Comparison of ENCODE assay signal across 10 mouse cellular contexts in the genomic region with DNA sequence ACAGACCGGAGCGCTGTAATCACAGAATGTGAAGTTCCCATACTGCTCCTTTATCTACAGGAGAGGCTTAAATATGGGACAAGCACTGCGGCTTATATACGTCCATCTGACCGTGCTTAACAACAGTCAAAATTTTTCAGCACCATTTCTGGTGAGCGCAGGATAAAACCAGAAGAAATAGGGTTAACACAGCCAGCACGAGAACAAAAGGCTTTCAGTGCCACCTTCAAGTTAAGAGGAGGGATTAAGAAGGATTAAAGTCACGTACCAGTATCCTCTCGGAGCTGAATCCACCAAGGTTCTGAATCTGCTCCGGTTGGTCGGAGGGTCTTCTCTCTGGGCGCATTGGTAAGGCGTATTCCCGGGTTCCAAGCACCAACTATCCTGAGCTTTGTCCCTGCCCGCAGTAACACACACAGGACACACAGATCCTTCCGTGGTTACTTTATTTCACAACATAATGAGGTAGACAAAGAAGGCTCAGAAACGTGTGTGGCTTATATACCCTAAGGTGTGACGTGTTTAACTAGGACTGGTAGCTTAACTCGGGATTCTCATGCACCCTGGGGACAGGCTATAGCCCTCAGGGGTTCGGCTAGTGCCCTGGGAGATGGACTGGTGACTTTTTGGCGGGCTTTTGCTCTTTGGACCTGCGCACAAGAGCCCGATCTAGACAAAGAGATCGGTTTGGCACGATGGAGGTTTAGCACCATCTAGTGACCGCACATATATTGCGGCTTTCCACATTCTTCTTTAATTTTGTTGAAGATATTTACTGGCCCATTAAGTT. TPM values are rescaled to one million over a fixed set of nuclear protein-coding genes. Genes with fewer than 3 reads are reported as not detected.
DNase-seq lines count a peak whose midpoint lies in the region; ATAC-seq lines count a peak whose summit lies in the region.
"Not testable (repeated sequence)": the region's sequence is repeated elsewhere in the genome, so short reads cannot be mapped to it uniquely, and the experiment has no call there.
"Had no signal": no experiment of that assay in that cellular context is flagged by ENCODE, and none has a peak within 500 bp of the region (broad histone marks: within the 10 kb centered on the region; RNA-seq: fewer than 3 reads in every experiment).

No protein-coding gene starts in this region.

- not testable (repeated sequence) for H3K4me1 ChIP-seq in embryonic facial prominence, embryonic 14.5 days (ENCODE audit: control insufficient read depth, insufficient read depth, low read length); heart, embryonic 12.5 days (replicated peaks); intestine, embryonic 14.5 days (replicated peaks; ENCODE audit: control insufficient read depth, insufficient read depth, low read length); limb, embryonic 13.5 days; midbrain, embryonic 10.5 days

- H3K36me3 ChIP-seq in embryonic facial prominence, embryonic 14.5 days (ENCODE audit: control insufficient read depth, insufficient read depth, low read length); heart, embryonic 12.5 days; intestine, embryonic 14.5 days (ENCODE audit: control insufficient read depth, insufficient read depth, low read length); limb, embryonic 13.5 days; midbrain, embryonic 10.5 days: not testable (repeated sequence)

- peak overlapping the region; percentile 60 for H3K4me2 ChIP-seq in embryonic facial prominence, embryonic 14.5 days (ENCODE audit: low read depth, low read length)
- peak overlapping the region; percentile 58 for H3K4me2 ChIP-seq in heart, embryonic 12.5 days
- H3K4me2 ChIP-seq in intestine, embryonic 14.5 days (ENCODE audit: low read length) = peak overlapping the region; percentile 51
- H3K4me2 ChIP-seq in limb, embryonic 13.5 days (replicated peaks) = peak overlapping the region; percentile 56

- H3K27ac ChIP-seq in embryonic facial prominence, embryonic 14.5 days (replicated peaks; ENCODE audit: low read depth, low read length) = peak overlapping the region; percentile 3; the same call in 1 of the 2 replicates
- not testable (repeated sequence) for H3K27ac ChIP-seq in heart, embryonic 12.5 days (ENCODE audit: poor library complexity, severe bottlenecking); intestine, embryonic 14.5 days (ENCODE audit: low read depth)
- H3K27ac ChIP-seq in limb, embryonic 13.5 days = peak overlapping the region; percentile 48; the same call in 1 of the 2 replicates
- H3K27ac ChIP-seq in midbrain, embryonic 10.5 days (replicated peaks) = peak overlapping the region; percentile 85

- WGBS in embryonic facial prominence, embryonic 14.5 days = 31% methylated on average over 27 of the region's 27 CpGs
- WGBS in heart, embryonic 12.5 days = 36% methylated on average over 27 of the region's 27 CpGs
- 40% methylated on average over 27 of the region's 27 CpGs for WGBS in intestine, embryonic 14.5 days
- WGBS in limb, embryonic 13.5 days = 36% methylated on average over 27 of the region's 27 CpGs
- WGBS in midbrain, embryonic 10.5 days = 29% methylated on average over 27 of the region's 27 CpGs

- peak; percentile 87 for ATAC-seq in embryonic facial prominence, embryonic 14.5 days (ENCODE audit: low read depth)
- ATAC-seq in heart, embryonic 12.5 days (ENCODE audit: insufficient number of reproducible peaks, low FRiP score) = not testable (repeated sequence)
- 0 out of 2 replicates have a peak, but pooled peaks have one; percentile 80 for ATAC-seq in intestine, embryonic 14.5 days (replicated peaks; ENCODE audit: low FRiP score, low TSS enrichment, low read depth)
- peak; percentile 81 for ATAC-seq in limb, embryonic 13.5 days (ENCODE audit: low FRiP score, low read depth)

- not testable (repeated sequence) for H3K27me3 ChIP-seq in embryonic facial prominence, embryonic 14.5 days (replicated peaks; ENCODE audit: control insufficient read depth, insufficient read depth, low read length); heart, embryonic 12.5 days (replicated peaks); intestine, embryonic 14.5 days (replicated peaks; ENCODE audit: control insufficient read depth, insufficient read depth, low read length); limb, embryonic 13.5 days; midbrain, embryonic 10.5 days (ENCODE audit: low read depth, poor library complexity, severe bottlenecking)

- not testable (repeated sequence) for H3K9me3 ChIP-seq in embryonic facial prominence, embryonic 14.5 days (ENCODE audit: control insufficient read depth, low read length); heart, embryonic 12.5 days (replicated peaks); intestine, embryonic 14.5 days (ENCODE audit: control insufficient read depth, low read length); limb, embryonic 13.5 days
- peaks cover 26% of the 10 kb centered on the region for H3K9me3 ChIP-seq in midbrain, embryonic 10.5 days (replicated peaks)

- H3K4me3 ChIP-seq in embryonic facial prominence, embryonic 14.5 days (ENCODE audit: low read depth, low read length) = peak overlapping the region; percentile 32
- H3K4me3 ChIP-seq in heart, embryonic 12.5 days = peak overlapping the region; percentile 31
- H3K4me3 ChIP-seq in intestine, embryonic 14.5 days (ENCODE audit: low read depth, low read length) = peak overlapping the region; percentile 28
- H3K4me3 ChIP-seq in limb, embryonic 13.5 days = peak overlapping the region; percentile 35
- peak overlapping the region; percentile 46 for H3K4me3 ChIP-seq in midbrain, embryonic 10.5 days

- DNase-seq in adrenal gland, adult 8-10 months = peak; percentile 25
- peak; percentile 44 for DNase-seq in embryonic facial prominence, embryonic 14.5 days (ENCODE audit: low spot score)
- peak; percentile 66 for DNase-seq in intestine, embryonic 14.5 days (ENCODE audit: low spot score)
- peak; percentile 56 for DNase-seq in midbrain, embryonic 10.5 days (ENCODE audit: low spot score)
- peak; percentile 13 for DNase-seq in retina, postnatal 7 days (ENCODE audit: low read depth, low spot score)

- peak overlapping the region; percentile 59 for H3K9ac ChIP-seq in embryonic facial prominence, embryonic 14.5 days (ENCODE audit: low read depth, low read length)
- peak overlapping the region; percentile 31; the same call in 1 of the 2 replicates for H3K9ac ChIP-seq in heart, embryonic 12.5 days
- peak overlapping the region; percentile 59 for H3K9ac ChIP-seq in intestine, embryonic 14.5 days (ENCODE audit: low read length)
- peak overlapping the region; percentile 63 for H3K9ac ChIP-seq in limb, embryonic 13.5 days

RNA-seq across cellular contexts. Expression of a gene that starts 41.9 kb away (rescaled TPM):
- total RNA-seq in adrenal gland, adult 8-10 months (2022) = not detected
- not detected in 2 replicates for polyA plus RNA-seq in embryonic facial prominence, embryonic 14.5 days (2014; fragmentation: Nextera tagmentation; extraction: Ambion mirVana)
- polyA plus RNA-seq in heart, embryonic 12.5 days (2016; fragmentation: Nextera tagmentation; extraction: Ambion mirVana) = not detected in 2 replicates
- polyA plus RNA-seq in intestine, embryonic 14.5 days (2014; fragmentation: Nextera tagmentation; extraction: Ambion mirVana) = not detected in 2 replicates
- polyA plus RNA-seq in limb, embryonic 13.5 days (2015; fragmentation: Nextera tagmentation; extraction: Ambion mirVana) = not detected in 2 replicates
- polyA plus RNA-seq in midbrain, embryonic 10.5 days (2016; fragmentation: Nextera tagmentation; extraction: Ambion mirVana) = not detected in 2 replicates
- total RNA-seq: gastrocnemius, postnatal 10 days had no signal
- polyA plus RNA-seq: spleen, adult 2 months; urinary bladder, adult 2 months had no signal

Comparison
In these comparisons a context has a peak if more than half of its experiments do, and no peak if none do; other contexts are left out.
1. DNase-seq: peak in every context shown above with its lines; median percentile 66 in intestine, embryonic 14.5 days; 56 in midbrain, embryonic 10.5 days; 44 in embryonic facial prominence, embryonic 14.5 days; 25 in adrenal gland, adult 8-10 months; 13 in retina, postnatal 7 days.